Mouse (Mus musculus): ENCODE results near the gene Mical2. TPM values are rescaled to one million over a fixed set of nuclear protein-coding genes. Genes with fewer than 3 reads are reported as not detected.

The Mical2 gene
- polyA plus RNA-seq, 1 experiment from 2014 or later: 15.3 TPM

DNA sequence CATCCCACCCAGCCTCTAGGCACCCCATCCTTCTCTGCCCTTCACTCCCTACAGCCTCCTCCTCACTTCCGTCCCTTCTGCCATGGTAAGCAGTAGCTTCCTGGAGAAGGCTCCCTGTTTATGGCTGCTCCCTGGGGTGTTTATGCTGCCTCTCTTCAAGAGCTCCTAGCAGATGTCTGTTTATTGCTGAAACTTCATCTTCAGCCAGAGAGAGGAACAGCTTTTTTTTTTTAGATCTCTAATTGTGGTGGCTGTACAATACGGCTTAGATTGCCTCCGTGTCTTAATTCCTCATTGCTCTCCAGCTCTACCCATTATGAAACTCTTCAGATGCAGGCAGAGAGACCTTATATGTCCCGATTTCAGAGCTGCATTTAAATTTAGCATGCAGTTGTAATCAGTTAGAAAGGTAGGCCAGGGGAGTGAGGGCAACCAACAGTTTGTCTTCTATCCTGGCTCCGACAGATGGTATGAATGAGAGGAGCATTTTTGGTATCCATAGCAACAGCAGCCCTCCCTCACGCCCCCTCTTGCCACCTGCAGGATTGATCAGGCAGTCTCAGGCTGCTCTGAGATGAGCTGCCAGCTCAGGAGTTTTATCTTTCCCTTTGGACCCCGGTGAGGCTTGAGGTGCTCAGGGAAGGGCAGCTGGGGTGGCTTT lies 7.8 kb downstream of the Mical2 start:
- Histone ChIP-seq H3K27me3 (ENCODE audit: insufficient read depth, low read length) (no peaks in the 10 kb centered on the region), H3K9ac (no peak overlapping the region), H3K4me1 (ENCODE audit: insufficient read depth) (peaks cover 5% of the 10 kb centered on the region), H3K9me3 (ENCODE audit: low read depth, low read length) (no peaks in the 10 kb centered on the region), H3K4me3 (ENCODE audit: low read depth, low read length) (no peak overlapping the region), H3K36me3 (ENCODE audit: insufficient read depth) (no peaks in the 10 kb centered on the region), H3K27ac (ENCODE audit: low read depth) (no peak overlapping the region), H3K4me2 (no peak overlapping the region)
- ATAC-seq (ENCODE audit: insufficient read depth) (no peak), DNase-seq (no peak)
- 28% methylated on average over 7 of the region's 7 CpGs for WGBS
- no peak for TF ChIP-seq CTCF (IDR thresholded peaks at IDR 0.05; ENCODE audit: low read depth)

DNA sequence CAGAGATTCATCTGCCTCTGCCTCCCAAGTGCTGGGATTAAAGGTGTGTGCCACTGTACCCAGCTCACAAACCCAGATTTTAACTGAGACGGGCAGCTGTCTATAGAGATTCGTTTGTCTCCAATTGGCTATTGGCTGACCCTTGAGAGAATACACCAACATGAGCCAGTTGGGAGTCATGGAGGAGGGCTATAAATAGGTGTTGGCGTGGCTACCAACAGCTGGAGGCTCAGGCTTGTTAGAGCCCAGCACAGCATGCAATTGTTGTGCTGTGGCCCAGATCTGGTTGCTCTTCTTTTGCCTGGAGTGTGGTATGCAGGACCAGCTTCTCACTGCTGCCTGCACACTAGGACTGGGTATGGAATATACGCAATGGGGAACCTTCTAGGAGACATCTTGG lies 8.8 kb downstream of the Mical2 start:
- Histone ChIP-seq H3K36me3 (ENCODE audit: insufficient read depth) (no peaks in the 10 kb centered on the region), H3K4me2 (no peak overlapping the region), H3K9ac (no peak overlapping the region), H3K27me3 (ENCODE audit: insufficient read depth, low read length) (no peaks in the 10 kb centered on the region), H3K27ac (ENCODE audit: low read depth) (no peak overlapping the region), H3K4me3 (ENCODE audit: low read depth, low read length) (no peak overlapping the region), H3K9me3 (ENCODE audit: low read depth, low read length) (no peaks in the 10 kb centered on the region), H3K4me1 (ENCODE audit: insufficient read depth) (peaks cover 5% of the 10 kb centered on the region; the same call in 1 of the 2 replicates)
- TF ChIP-seq CTCF (IDR thresholded peaks at IDR 0.05; ENCODE audit: low read depth): no peak
- ATAC-seq (ENCODE audit: insufficient read depth) (no peak), DNase-seq (no peak)
- 81% methylated on average over 4 of the region's 4 CpGs for WGBS

DNA sequence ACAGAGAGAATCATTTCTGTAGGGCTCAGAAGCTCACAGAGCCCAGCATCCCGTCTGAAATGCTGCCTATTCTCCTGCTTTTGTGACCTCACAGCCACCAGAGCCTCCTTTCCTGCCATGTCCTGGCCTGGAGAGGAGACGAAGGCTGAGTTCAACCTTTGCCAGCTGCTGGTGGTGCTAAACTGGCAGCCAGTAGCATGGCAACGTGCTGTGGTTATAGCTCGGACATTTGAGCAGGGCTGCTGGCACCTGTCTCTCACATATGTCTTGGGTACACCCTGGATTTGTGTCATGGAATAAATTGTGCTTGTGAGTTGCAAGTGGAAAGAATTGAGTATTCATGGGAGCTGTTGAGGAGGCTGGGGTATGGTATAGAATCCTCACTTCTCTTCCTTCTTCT lies 9.8 kb downstream of the Mical2 start:
- ATAC-seq (ENCODE audit: insufficient read depth) (no peak), DNase-seq (no peak)
- peaks cover 3% of the 10 kb centered on the region; the same call in 1 of the 2 replicates for H3K36me3 ChIP-seq (ENCODE audit: insufficient read depth)
- no peak for TF ChIP-seq CTCF (IDR thresholded peaks at IDR 0.05; ENCODE audit: low read depth)
- H3K4me2 ChIP-seq: no peak overlapping the region
- 74% methylated on average over 4 of the region's 4 CpGs for WGBS
- H3K27me3 ChIP-seq (ENCODE audit: insufficient read depth, low read length): no peaks in the 10 kb centered on the region
- no peak overlapping the region for H3K9ac ChIP-seq
- H3K4me3 ChIP-seq (ENCODE audit: low read depth, low read length): no peak overlapping the region
- H3K27ac ChIP-seq (ENCODE audit: low read depth): no peak overlapping the region
- no peaks in the 10 kb centered on the region for H3K9me3 ChIP-seq (ENCODE audit: low read depth, low read length)
- H3K4me1 ChIP-seq (ENCODE audit: insufficient read depth): peaks cover 5% of the 10 kb centered on the region; the same call in 1 of the 2 replicates

DNA sequence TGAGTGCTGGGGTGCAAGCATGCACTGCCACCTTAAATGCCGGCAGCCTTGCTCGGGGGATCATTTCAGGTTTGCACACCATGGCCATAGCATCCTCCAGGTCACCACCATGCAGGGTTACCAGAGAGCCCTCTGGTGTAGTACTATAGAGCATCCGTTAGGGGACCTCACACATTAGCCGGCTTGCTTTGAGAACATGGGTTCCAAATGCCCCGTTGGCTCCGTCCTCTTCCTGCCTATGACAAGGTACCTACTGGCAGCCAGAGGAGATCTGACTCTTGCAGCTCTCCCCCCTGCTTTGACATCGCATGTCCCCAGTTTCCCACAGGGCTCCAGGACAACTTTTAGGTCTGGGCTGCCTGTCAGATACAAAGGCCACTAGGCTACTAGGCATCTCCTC lies 11.6 kb downstream of the Mical2 start:
- Histone ChIP-seq H3K4me1 (ENCODE audit: insufficient read depth) (peaks cover 5% of the 10 kb centered on the region; the same call in 1 of the 2 replicates), H3K36me3 (ENCODE audit: insufficient read depth) (peaks cover 3% of the 10 kb centered on the region; the same call in 1 of the 2 replicates), H3K4me3 (ENCODE audit: low read depth, low read length) (no peak overlapping the region), H3K27me3 (ENCODE audit: insufficient read depth, low read length) (no peaks in the 10 kb centered on the region), H3K4me2 (no peak overlapping the region), H3K9me3 (ENCODE audit: low read depth, low read length) (no peaks in the 10 kb centered on the region), H3K9ac (no peak overlapping the region), H3K27ac (ENCODE audit: low read depth) (peak overlapping the region; percentile 9; the same call in 1 of the 2 replicates)
- 90% methylated on average over 7 of the region's 7 CpGs for WGBS
- ATAC-seq (ENCODE audit: insufficient read depth) (no peak), DNase-seq (no peak)
- TF ChIP-seq CTCF (IDR thresholded peaks at IDR 0.05; ENCODE audit: low read depth): no peak

DNA sequence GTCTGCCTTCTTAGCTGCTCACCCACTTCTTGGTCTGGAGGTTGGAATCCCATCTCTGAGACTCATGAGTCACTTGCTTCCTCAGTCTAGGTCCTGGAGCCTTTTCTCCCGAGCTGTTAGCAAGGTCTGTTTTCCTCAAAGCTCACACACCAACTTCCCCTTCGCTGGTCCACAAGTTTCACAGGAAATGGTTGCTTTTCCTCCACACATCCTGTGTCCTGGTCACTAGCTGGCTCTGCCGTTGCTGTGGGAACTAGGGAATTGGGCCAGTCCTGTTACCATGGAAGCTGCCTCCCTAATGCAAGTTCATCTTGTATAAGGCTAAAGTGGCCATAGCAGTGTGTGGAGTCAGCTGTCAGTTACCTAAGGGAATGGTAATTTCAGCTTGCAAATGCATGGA lies 12.2 kb downstream of the Mical2 start:
- Histone ChIP-seq H3K36me3 (ENCODE audit: insufficient read depth) (peaks cover 3% of the 10 kb centered on the region; the same call in 1 of the 2 replicates), H3K9me3 (ENCODE audit: low read depth, low read length) (no peaks in the 10 kb centered on the region), H3K4me3 (ENCODE audit: low read depth, low read length) (no peak overlapping the region), H3K27me3 (ENCODE audit: insufficient read depth, low read length) (no peaks in the 10 kb centered on the region), H3K4me2 (no peak overlapping the region), H3K27ac (ENCODE audit: low read depth) (no peak overlapping the region), H3K4me1 (ENCODE audit: insufficient read depth) (peaks cover 5% of the 10 kb centered on the region; the same call in 1 of the 2 replicates), H3K9ac (no peak overlapping the region)
- ATAC-seq (ENCODE audit: insufficient read depth) (no peak), DNase-seq (peak; percentile 51)
- WGBS: 41% methylated on average over 3 of the region's 3 CpGs
- no peak for TF ChIP-seq CTCF (IDR thresholded peaks at IDR 0.05; ENCODE audit: low read depth)

DNA sequence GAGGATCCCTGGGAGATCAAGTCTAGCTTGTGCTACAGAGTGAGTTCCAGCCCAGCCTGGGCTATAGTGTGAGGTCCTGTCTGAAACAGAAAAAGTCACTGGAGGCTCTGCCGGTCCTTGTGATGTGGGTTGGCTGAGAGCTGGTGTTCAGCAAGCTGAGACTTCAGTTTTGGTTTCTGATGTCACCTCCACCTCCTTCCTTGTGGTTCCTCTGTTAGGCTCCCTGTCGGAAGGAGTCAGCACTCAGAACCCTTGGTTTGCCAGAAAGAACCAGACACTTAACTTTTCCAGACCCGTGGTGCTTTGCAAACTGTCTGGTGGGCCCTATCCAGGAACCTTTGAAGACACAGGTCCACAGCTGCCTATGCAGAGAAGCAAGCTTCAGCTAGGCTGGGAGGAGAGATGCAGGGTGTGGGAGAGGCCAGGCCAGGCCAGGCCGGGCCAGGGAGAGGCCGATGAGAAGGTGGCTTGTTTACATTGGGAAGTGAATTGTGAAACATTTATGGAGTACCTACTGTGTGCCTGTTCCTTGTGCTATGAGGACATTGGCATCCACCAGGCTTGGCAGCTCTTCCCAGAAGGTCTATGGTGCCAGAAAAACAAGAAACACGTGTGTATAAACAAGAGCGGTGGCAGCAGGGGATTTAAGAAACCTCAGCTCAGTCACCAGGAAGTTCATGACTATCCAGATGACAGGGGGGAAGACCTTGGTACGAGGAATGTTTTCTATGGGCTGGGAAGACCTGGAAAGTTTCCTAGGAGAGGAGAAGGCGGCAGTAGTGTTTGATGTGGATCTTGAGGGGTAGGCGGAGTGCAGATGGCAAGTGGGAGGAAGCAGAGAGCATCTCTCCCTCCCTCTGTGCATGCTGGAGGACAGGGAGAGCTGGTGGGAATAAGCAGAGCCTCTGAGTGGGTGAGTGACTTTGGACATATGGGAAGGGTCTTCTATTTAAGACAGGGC lies 13.4 kb downstream of the Mical2 start:
- peaks cover 3% of the 10 kb centered on the region; the same call in 1 of the 2 replicates for H3K36me3 ChIP-seq (ENCODE audit: insufficient read depth)
- WGBS: 38% methylated on average over 10 of the region's 10 CpGs
- no peak overlapping the region for H3K4me3 ChIP-seq (ENCODE audit: low read depth, low read length)
- no peak for TF ChIP-seq CTCF (IDR thresholded peaks at IDR 0.05; ENCODE audit: low read depth)
- peak overlapping the region; percentile 0; the same call in 1 of the 2 replicates for H3K27ac ChIP-seq (ENCODE audit: low read depth)
- 0 out of 2 replicates have a peak, but pooled peaks have one; percentile 56 for ATAC-seq (ENCODE audit: insufficient read depth)
- no peaks in the 10 kb centered on the region for H3K27me3 ChIP-seq (ENCODE audit: insufficient read depth, low read length)
- H3K9me3 ChIP-seq (ENCODE audit: low read depth, low read length): no peaks in the 10 kb centered on the region
- H3K4me1 ChIP-seq (ENCODE audit: insufficient read depth): no peaks in the 10 kb centered on the region
- peak; percentile 24 for DNase-seq
- no peak overlapping the region for H3K9ac ChIP-seq
- H3K4me2 ChIP-seq: no peak overlapping the region

DNA sequence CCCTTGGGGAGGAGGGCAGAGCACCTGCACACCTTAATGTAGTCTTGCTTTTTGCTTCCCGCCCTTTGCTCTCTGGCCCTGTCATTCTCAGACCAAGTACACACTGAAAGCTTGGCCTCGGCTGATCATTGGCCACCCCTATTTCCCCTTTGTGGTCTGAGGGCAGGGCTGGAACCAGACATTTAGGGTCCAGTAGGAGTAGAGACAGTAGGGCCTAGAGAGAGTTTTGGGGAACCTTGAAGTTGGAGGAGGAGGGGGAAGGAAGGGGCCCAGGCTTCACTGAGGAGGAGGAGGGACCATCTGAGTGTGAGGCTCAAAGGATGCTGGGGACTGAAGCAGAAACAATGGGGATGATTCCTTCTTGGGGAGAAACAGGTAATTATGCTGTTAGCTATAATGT lies 15.1 kb downstream of the Mical2 start:
- H3K27ac ChIP-seq (ENCODE audit: low read depth): no peak overlapping the region
- peaks cover 5% of the 10 kb centered on the region; the same call in 1 of the 2 replicates for H3K4me1 ChIP-seq (ENCODE audit: insufficient read depth)
- TF ChIP-seq CTCF (IDR thresholded peaks at IDR 0.05; ENCODE audit: low read depth): no peak
- no peaks in the 10 kb centered on the region for H3K27me3 ChIP-seq (ENCODE audit: insufficient read depth, low read length)
- no peak overlapping the region for H3K9ac ChIP-seq
- no peaks in the 10 kb centered on the region for H3K9me3 ChIP-seq (ENCODE audit: low read depth, low read length)
- no peak overlapping the region for H3K4me2 ChIP-seq
- no peak for DNase-seq
- no peak for ATAC-seq (ENCODE audit: insufficient read depth)
- H3K4me3 ChIP-seq (ENCODE audit: low read depth, low read length): no peak overlapping the region
- H3K36me3 ChIP-seq (ENCODE audit: insufficient read depth): peaks cover 3% of the 10 kb centered on the region; the same call in 1 of the 2 replicates
- WGBS: 80% methylated on average over 2 of the region's 2 CpGs

All from lung, embryonic 14.5 days (tissue).